Mouse (Mus musculus): ENCODE measurements around the gene Pus1.

GRCm38 (mm10) chr5:110827576-110827975 is 47.1 kb upstream of the Pus1 start:
- TF ChIP-seq POLR2A (IDR thresholded peaks at IDR 0.05; ENCODE audit: control insufficient read depth, extremely low read depth, insufficient read depth, low read length, poor library complexity) (no peak), CTCF (IDR thresholded peaks at IDR 0.05; ENCODE audit: borderline replicate concordance, control insufficient read depth, extremely low read depth, insufficient read depth, low read length, poor library complexity) (no peak)

Measured in thymus, adult 2 months (tissue).